Mouse (Mus musculus) kidney, adult 2 months (tissue): ENCODE measurements around the gene Rpl13a. TPM values are rescaled to one million over a fixed set of nuclear protein-coding genes. Genes with fewer than 3 reads are reported as not detected.

Source experiments
- DNase-seq: peaks from one replicate; pipeline ENCODE4 v3.0.0; 2021
- H3K27ac ChIP-seq: fragments of 200-500 bp; 2 replicates; pipeline ENCODE4 v1.5.1; 2012; ENCODE audit warnings: low read depth, low read length, control low read depth, inconsistent platforms; ENCODE audit not compliant: insufficient read depth
- H3K27me3 ChIP-seq: fragments of 200-500 bp; replicated peaks from 2 replicates; pipeline ENCODE4 v1.6.1; 2012; ENCODE audit warnings: mild to moderate bottlenecking, moderate library complexity, low read length, inconsistent platforms; ENCODE audit not compliant: control insufficient read depth, insufficient read depth
- H3K36me3 ChIP-seq: fragments of 200-500 bp; 2 replicates; pipeline ENCODE4 v1.6.1; 2012; ENCODE audit warnings: mild to moderate bottlenecking, moderate library complexity, low read length, inconsistent platforms; ENCODE audit not compliant: control insufficient read depth, insufficient read depth
- H3K4me1 ChIP-seq: fragments of 200-500 bp; 2 replicates; pipeline ENCODE4 v1.6.1; 2011; ENCODE audit warnings: low read length; ENCODE audit not compliant: control insufficient read depth, insufficient read depth
- H3K4me3 ChIP-seq: fragments of 200-500 bp; 2 replicates; pipeline ENCODE4 v1.5.1; 2011; ENCODE audit warnings: mild to moderate bottlenecking, low read depth, low read length, control low read depth; ENCODE audit not compliant: insufficient read depth
- CTCF ChIP-seq: fragments of 200-500 bp; conservative IDR thresholded peaks from 2 replicates; pipeline ENCODE4 v1.5.1; 2011; ENCODE audit warnings: low read depth, mild to moderate bottlenecking, control low read depth, low read length, moderate library complexity, mixed read lengths; ENCODE audit not compliant: insufficient read depth, insufficient read length
- POLR2A ChIP-seq: fragments of 200-500 bp; IDR thresholded peaks from one replicate; pipeline ENCODE4 v1.6.1; 2011; ENCODE audit warnings: low read depth, low read length, control low read depth
- WGBS: fragments of 180-500 bp; shearing (Covaris S2); methylation state at CpG from one replicate; pipeline ENCODE4 v1.1.7; 2018; 5-methylcytosine and 5-hydroxymethylcytosine counted together
- polyA plus RNA-seq: library from polyadenylated mRNA; depleted of rRNA; stranded (reverse); fragments of >200 nt; gene quantifications from 2 replicates; pipeline ENCODE4 v1.2.3, GENCODE M21; 2012

Rpl13a gene
- polyA plus RNA-seq, 1 experiment = 1,360 TPM

GRCm38 (mm10) chr7:45094121-45094520 lies 34.4 kb downstream of the Rpl13a start:
- Histone ChIP-seq H3K36me3 (no peaks in the 10 kb centered on the region), H3K27ac (no peak overlapping the region), H3K27me3 (no peaks in the 10 kb centered on the region), H3K4me3 (no peak overlapping the region), H3K4me1 (peaks cover 9% of the 10 kb centered on the region; the same call in 1 of the 2 replicates)
- peak; percentile 33 for DNase-seq
- TF ChIP-seq CTCF = no peak
- TF ChIP-seq POLR2A = no peak
- WGBS = 48% methylated on average over 7 of the region's 7 CpGs

GRCm38 (mm10) chr7:45093516-45093905 lies 35.0 kb downstream of the Rpl13a start:
- H3K4me1 ChIP-seq = peaks cover 9% of the 10 kb centered on the region; the same call in 1 of the 2 replicates
- H3K27ac ChIP-seq = no peak overlapping the region
- no peaks in the 10 kb centered on the region for H3K36me3 ChIP-seq
- no peaks in the 10 kb centered on the region for H3K27me3 ChIP-seq
- no peak overlapping the region for H3K4me3 ChIP-seq
- DNase-seq = no peak
- 35% methylated on average over 18 of the region's 18 CpGs for WGBS
- TF ChIP-seq POLR2A (no peak), CTCF (no peak)

DNA sequence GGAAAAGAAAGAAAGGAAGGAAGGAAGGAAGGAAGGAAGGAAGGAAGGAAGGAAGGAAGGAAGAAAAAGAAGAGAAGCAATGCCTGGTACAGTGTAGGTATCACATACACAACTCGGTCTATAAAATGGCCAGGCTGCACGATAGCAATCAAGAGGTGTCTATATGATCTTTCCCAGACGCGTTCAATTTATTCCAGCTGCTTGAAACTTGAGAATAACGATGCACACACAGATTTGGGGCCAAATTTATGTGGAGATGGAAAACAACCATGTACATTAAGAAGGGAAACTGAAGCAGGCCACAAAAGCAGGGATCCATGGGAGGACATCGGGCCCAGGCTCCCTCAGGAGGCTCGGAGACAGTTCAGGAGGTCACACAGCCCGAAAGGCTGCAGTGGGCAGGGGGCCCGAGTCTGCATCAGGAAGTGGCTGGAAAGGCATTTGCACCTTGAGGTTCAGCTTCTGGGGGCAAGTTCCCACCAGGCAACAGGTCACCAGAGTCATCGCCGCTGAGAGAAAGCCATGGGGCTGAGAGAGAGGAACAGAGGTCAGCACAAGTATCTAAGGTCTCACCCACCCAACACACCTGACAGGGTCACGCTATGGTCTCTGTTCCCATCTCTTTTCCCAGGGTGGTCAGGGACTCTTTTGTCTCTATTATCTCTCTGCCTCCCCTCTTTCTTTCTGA lies 35.6 kb downstream of the Rpl13a start:
- no peak overlapping the region for H3K27ac ChIP-seq
- H3K4me1 ChIP-seq = peaks cover 5% of the 10 kb centered on the region; the same call in 1 of the 2 replicates
- WGBS = 54% methylated on average over 12 of the region's 12 CpGs
- no peak for DNase-seq
- no peaks in the 10 kb centered on the region for H3K36me3 ChIP-seq
- no peak for TF ChIP-seq POLR2A
- TF ChIP-seq CTCF = no peak
- no peaks in the 10 kb centered on the region for H3K27me3 ChIP-seq
- H3K4me3 ChIP-seq = no peak overlapping the region

- Histone ChIP-seq H3K36me3 (no peaks in the 10 kb centered on the region), H3K4me3 (peak within 1 kb of the TSS; percentile 49), H3K27ac (no peak within 1 kb of the TSS), H3K4me1 (no peaks in the 10 kb centered on the region), H3K27me3 (no peaks in the 10 kb centered on the region)
- 1% methylated on average over 16 of the region's 16 CpGs for WGBS
- TF ChIP-seq CTCF = no peak
- TF ChIP-seq POLR2A = no peak
- DNase-seq = peak; percentile 77
Measured at GRCm38 (mm10) chr7:45092048-45092447, 36.5 kb downstream of the Rpl13a start, which contains the start of gene Rcn3. Gene Rcn3, minus strand, starts transcription at chr7:45092221.

DNA sequence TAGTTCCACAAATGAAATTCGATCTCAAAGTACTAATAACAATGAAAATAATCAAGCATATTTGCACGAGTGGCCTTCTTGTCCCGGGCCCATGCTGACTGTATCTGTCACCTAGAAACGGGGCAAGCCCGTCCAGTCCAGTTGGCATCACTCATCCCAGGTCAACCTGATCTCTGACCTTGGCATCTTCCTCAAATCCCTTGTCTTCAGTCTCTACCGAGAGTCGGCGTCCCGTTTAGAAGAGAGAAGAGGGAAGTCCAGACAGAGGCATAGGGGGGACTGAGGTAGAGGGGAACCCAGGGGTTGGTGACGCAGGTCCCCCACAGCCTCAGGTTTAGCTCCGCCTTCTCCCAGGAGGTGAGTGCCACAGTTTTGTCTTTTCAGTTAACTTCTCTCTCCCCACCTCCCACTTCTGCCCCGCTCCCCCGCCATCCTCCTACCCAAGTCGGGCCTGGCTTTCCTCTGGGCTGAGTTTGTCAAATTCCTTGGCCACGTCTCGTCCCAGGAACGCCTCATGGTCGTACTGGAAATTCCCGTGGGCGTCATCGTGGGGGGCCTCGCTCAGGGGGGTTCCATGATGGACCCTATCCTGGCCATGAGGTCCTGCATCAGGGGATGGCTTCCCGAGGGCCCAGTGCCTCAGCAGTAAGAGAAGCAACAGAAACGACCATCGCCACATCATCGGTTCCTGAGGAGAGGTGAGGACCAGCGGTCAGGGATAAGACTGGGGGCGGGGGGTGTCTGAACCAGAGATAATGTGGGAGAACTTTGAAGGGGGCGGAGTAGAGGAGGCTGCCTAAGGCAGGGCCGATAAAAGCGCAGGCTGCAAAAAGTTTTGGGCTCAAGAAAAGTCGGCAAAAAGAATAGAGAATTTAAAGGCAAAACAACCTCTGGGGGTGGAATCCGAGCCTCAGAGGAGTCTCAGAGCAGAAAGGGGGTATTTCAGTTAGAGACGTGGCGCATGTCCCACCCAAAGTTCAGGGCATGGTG lies 37.3 kb downstream of the Rpl13a start:
- 24% methylated on average over 35 of the region's 35 CpGs for WGBS
- no peak overlapping the region for H3K27ac ChIP-seq

GRCm38 (mm10) chr7:45090251-45090977 lies 38.1 kb downstream of the Rpl13a start:
- Histone ChIP-seq H3K27ac (no peak overlapping the region), H3K4me3 (no peak overlapping the region)
- WGBS = 82% methylated on average over 13 of the region's 13 CpGs

More for the DNA sequence above, 37.3 kb downstream of the Rpl13a start:
- Histone ChIP-seq H3K36me3 (no peaks in the 10 kb centered on the region), H3K4me1 (no peaks in the 10 kb centered on the region), H3K27me3 (no peaks in the 10 kb centered on the region), H3K4me3 (peak overlapping the region; percentile 49)
- no peak for DNase-seq
- TF ChIP-seq POLR2A = no peak
- no peak for TF ChIP-seq CTCF

More at GRCm38 (mm10) chr7:45090251-45090977, 38.1 kb downstream of the Rpl13a start:
- no peak for DNase-seq
- H3K36me3 ChIP-seq = no peaks in the 10 kb centered on the region
- TF ChIP-seq CTCF (no peak), POLR2A (no peak)
- H3K4me1 ChIP-seq = no peaks in the 10 kb centered on the region
- no peaks in the 10 kb centered on the region for H3K27me3 ChIP-seq
